Mouse (Mus musculus) heart, postnatal 0 days (tissue): ENCODE measurements around the gene Creb5.

Source experiments
- CTCF ChIP-seq: IDR thresholded peaks from 2 replicates; pipeline ENCODE4 v1.5.1; 2016; ENCODE audit warnings: antibody characterized with exemption, control low read depth, low read depth
- EP300 ChIP-seq: IDR thresholded peaks from 2 replicates; pipeline ENCODE4 v1.6.1; 2016; ENCODE audit warnings: antibody characterized with exemption, low read depth

GRCm38 (mm10) chr6:53635453-53635852, 348.4 kb downstream of the Creb5 start:
- no peak for TF ChIP-seq EP300
- TF ChIP-seq CTCF: no peak
